Mouse (Mus musculus) liver, embryonic 14.5 days (tissue): ENCODE results near the gene Dll4. TPM values are rescaled to one million over a fixed set of nuclear protein-coding genes. Genes with fewer than 3 reads are reported as not detected.

Experiments used
- ATAC-seq: fragments of 200-750 bp; cut with Nextera tagmentation; 2 replicates; pipeline ENCODE4 v1.8.0; 2017; ENCODE audit warnings: moderate number of reproducible peaks, mild to moderate bottlenecking, moderate library complexity; ENCODE audit not compliant: insufficient read depth
- DNase-seq, 3 experiments: peaks; one replicate each; pipeline ENCODE4 v3.0.0-alpha.2; 2012 to 2013; ENCODE audit warnings: low read depth in 3 of 3, low spot score in 3 of 3
- H3K27ac ChIP-seq: fragments of 300-500 bp; sonication (generic); 2 replicates; pipeline ENCODE4 v1.5.1; 2014; ENCODE audit warnings: moderate library complexity, mild to moderate bottlenecking, control low read depth, inconsistent platforms
- H3K27me3 ChIP-seq: fragments of 300-500 bp; sonication (generic); 2 replicates; pipeline ENCODE4 v1.6.1; 2014; ENCODE audit warnings: mild to moderate bottlenecking, low read length, moderate library complexity; ENCODE audit not compliant: control insufficient read depth, insufficient read depth
- H3K36me3 ChIP-seq: fragments of 300-500 bp; sonication (generic); replicated peaks from 2 replicates; pipeline ENCODE4 v1.6.1; 2014; ENCODE audit warnings: low read depth; ENCODE audit not compliant: control insufficient read depth, insufficient read depth
- H3K4me1 ChIP-seq, 2 experiments: fragments of 200-500 bp in 1 of 2; fragments of 300-500 bp in 1 of 2; sonication (generic) in 1 of 2; replicated peaks; 2 replicates each; pipeline ENCODE4 v1.6.1; 2012 to 2014; ENCODE audit warnings: antibody characterized with exemption in 1 of 2, inconsistent platforms in 1 of 2, low read length in 1 of 2; ENCODE audit not compliant: control insufficient read depth in 2 of 2, insufficient read depth in 2 of 2
- H3K4me2 ChIP-seq: fragments of 300-500 bp; sonication (generic); 2 replicates; pipeline ENCODE4 v1.6.1; 2014; ENCODE audit warnings: low read depth, mild to moderate bottlenecking, control low read depth, moderate library complexity
- H3K4me3 ChIP-seq, 2 experiments: fragments of 200-500 bp in 1 of 2; fragments of 300-500 bp in 1 of 2; sonication (generic) in 1 of 2; 2 replicates each; pipeline ENCODE4 v1.5.1; 2012 to 2014; ENCODE audit warnings: low read depth in 2 of 2, low read length in 2 of 2, mild to moderate bottlenecking in 2 of 2, control low read depth in 1 of 2, inconsistent platforms in 1 of 2, moderate library complexity in 1 of 2; ENCODE audit not compliant: insufficient read depth in 1 of 2
- H3K9ac ChIP-seq: fragments of 300-500 bp; sonication (generic); replicated peaks from 2 replicates; pipeline ENCODE4 v1.6.1; 2014; ENCODE audit warnings: mild to moderate bottlenecking, control low read depth, moderate library complexity
- H3K9me3 ChIP-seq: fragments of 300-500 bp; sonication (generic); 2 replicates; pipeline ENCODE4 v1.6.1; 2016; ENCODE audit warnings: low read length, mixed read lengths; ENCODE audit not compliant: control insufficient read depth
- CTCF ChIP-seq: IDR thresholded peaks from 2 replicates; pipeline ENCODE4 v1.5.1; 2016; ENCODE audit warnings: antibody characterized with exemption, low read depth, control low read depth
- EP300 ChIP-seq: IDR thresholded peaks from 2 replicates; pipeline ENCODE4 v1.6.1; 2016; ENCODE audit warnings: antibody characterized with exemption, low read depth
- WGBS: fragments of 180-500 bp; shearing (Covaris S2); extraction: QIAGEN DNeasy Blood & Tissue Kit; methylation state at CpG from one replicate; pipeline ENCODE4 v1.1.7; 2014; ENCODE audit not compliant: insufficient replicate concordance; 5-methylcytosine and 5-hydroxymethylcytosine counted together
- polyA plus RNA-seq, 2 experiments: library from polyadenylated mRNA; depleted of rRNA in 1 of 2; stranded (reverse) in 1 of 2; unstranded in 1 of 2; fragments of >200 nt; fragmentation: Nextera tagmentation in 1 of 2; extraction: Ambion mirVana in 1 of 2; gene quantifications; 2 replicates each; pipeline versions ENCODE4 v1.2.1 to v1.2.3; 2012 to 2014

The Dll4 gene
- polyA plus RNA-seq (2012; rRNA removed) (1.3 and 1.4 TPM in 2 replicates), polyA plus RNA-seq (2014; fragmentation: Nextera tagmentation; extraction: Ambion mirVana) (0.83 and 0.86 TPM in 2 replicates)

GRCm38 (mm10) chr2:119325568-119326143, at the start of gene Dll4:
Gene Dll4 (plus strand): TSS chr2:119325784.
- H3K9ac ChIP-seq = no peak within 1 kb of the TSS
- H3K4me2 ChIP-seq = peak within 1 kb of the TSS; percentile 58
- H3K36me3 ChIP-seq = no peaks in the 10 kb centered on the region
- under 1% methylated on average over 33 of the region's 33 CpGs for WGBS
- peaks cover 86% of the 10 kb centered on the region for H3K27me3 ChIP-seq
- ATAC-seq (no peak), DNase-seq (no peak)
- peak within 1 kb of the TSS; percentile 25 to 47 for H3K4me3 ChIP-seq
- no peaks in the 10 kb centered on the region for H3K9me3 ChIP-seq
- H3K27ac ChIP-seq = no peak within 1 kb of the TSS
- peaks cover 17 to 23% of the 10 kb centered on the region in 2 experiments for H3K4me1 ChIP-seq
- TF ChIP-seq CTCF = no peak
- TF ChIP-seq EP300 = no peak

- no peak overlapping the region for H3K4me2 ChIP-seq
- no peaks in the 10 kb centered on the region for H3K36me3 ChIP-seq
- H3K9me3 ChIP-seq = no peaks in the 10 kb centered on the region
- H3K27me3 ChIP-seq = no peaks in the 10 kb centered on the region
- H3K9ac ChIP-seq = no peak overlapping the region
- ATAC-seq = no peak
- TF ChIP-seq EP300 = no peak
- TF ChIP-seq CTCF = no peak
- WGBS = 55% methylated on average over 7 of the region's 7 CpGs
- H3K4me1 ChIP-seq = 0 out of 4 replicates have a peak, but pooled peaks cover 0 to 2% of the 10 kb centered on the region in 2 experiments
- H3K27ac ChIP-seq = no peak overlapping the region
- no peak overlapping the region for H3K4me3 ChIP-seq
- DNase-seq = no peak
Observed at GRCm38 (mm10) chr2:119276926-119277325, 48.7 kb upstream of the Dll4 start.

GRCm38 (mm10) chr2:119277810-119278209, 47.8 kb upstream of the Dll4 start:
- Histone ChIP-seq H3K9me3 (no peaks in the 10 kb centered on the region), H3K4me3 (no peak overlapping the region), H3K27ac (no peak overlapping the region), H3K27me3 (no peaks in the 10 kb centered on the region), H3K36me3 (no peaks in the 10 kb centered on the region), H3K9ac (no peak overlapping the region), H3K4me2 (no peak overlapping the region), H3K4me1 (0 out of 4 replicates have a peak, but pooled peaks cover 0 to 3% of the 10 kb centered on the region in 2 experiments)
- no peak for TF ChIP-seq CTCF
- no peak for TF ChIP-seq EP300
- no peak for ATAC-seq
- no peak for DNase-seq
- 81% methylated on average over 23 of the region's 23 CpGs for WGBS

- WGBS = 56% methylated on average over 7 of the region's 7 CpGs
- no peak for TF ChIP-seq EP300
- no peak for TF ChIP-seq CTCF
- no peak overlapping the region for H3K27ac ChIP-seq
Observed at GRCm38 (mm10) chr2:119281899-119282565, 43.6 kb upstream of the Dll4 start.

GRCm38 (mm10) chr2:119287372-119287771, 38.2 kb upstream of the Dll4 start:
- ATAC-seq (no peak), DNase-seq (no peak)
- no peaks in the 10 kb centered on the region for H3K9me3 ChIP-seq
- H3K27me3 ChIP-seq = no peaks in the 10 kb centered on the region
- H3K4me1 ChIP-seq = peaks cover 0 to 5% of the 10 kb centered on the region in 2 experiments
- H3K4me3 ChIP-seq = no peak overlapping the region
- no peak overlapping the region for H3K27ac ChIP-seq
- TF ChIP-seq CTCF (no peak), EP300 (no peak)
- WGBS = 83% methylated on average over 5 of the region's 5 CpGs
- no peak overlapping the region for H3K9ac ChIP-seq
- no peaks in the 10 kb centered on the region for H3K36me3 ChIP-seq
- no peak overlapping the region for H3K4me2 ChIP-seq

More at GRCm38 (mm10) chr2:119281899-119282565, 43.6 kb upstream of the Dll4 start:
- H3K4me2 ChIP-seq = no peak overlapping the region
- H3K27me3 ChIP-seq = no peaks in the 10 kb centered on the region
- H3K9me3 ChIP-seq = no peaks in the 10 kb centered on the region
- H3K36me3 ChIP-seq = no peaks in the 10 kb centered on the region
- no peak for ATAC-seq
- H3K4me1 ChIP-seq = 0 out of 4 replicates have a peak, but pooled peaks cover 0 to 3% of the 10 kb centered on the region in 2 experiments
- no peak for DNase-seq
- H3K4me3 ChIP-seq = no peak overlapping the region
- no peak overlapping the region for H3K9ac ChIP-seq
